Mouse (Mus musculus) small intestine, adult 2 months (tissue): ENCODE results near the gene 5730455P16Rik. TPM values are rescaled to one million over a fixed set of nuclear protein-coding genes. Genes with fewer than 3 reads are reported as not detected.

Experiments used
- H3K27ac ChIP-seq: fragments of 200-500 bp; 2 replicates; pipeline ENCODE4 v1.5.1; 2012; ENCODE audit warnings: low read depth, low read length, control low read depth, inconsistent platforms; ENCODE audit not compliant: insufficient read depth
- H3K27me3 ChIP-seq: fragments of 200-500 bp; 2 replicates; pipeline ENCODE4 v1.6.1; 2012; ENCODE audit warnings: mild to moderate bottlenecking, moderate library complexity, low read length, inconsistent platforms; ENCODE audit not compliant: control insufficient read depth, insufficient read depth
- H3K36me3 ChIP-seq: fragments of 200-500 bp; 2 replicates; pipeline ENCODE4 v1.6.1; 2012; ENCODE audit warnings: mild to moderate bottlenecking, low read length, control low read depth, inconsistent platforms; ENCODE audit not compliant: control insufficient read depth, insufficient read depth
- H3K4me1 ChIP-seq: fragments of 200-500 bp; 2 replicates; pipeline ENCODE4 v1.6.1; 2012; ENCODE audit warnings: low read length, inconsistent platforms, mixed read lengths; ENCODE audit not compliant: control insufficient read depth, insufficient read depth, insufficient read length
- H3K4me3 ChIP-seq: fragments of 200-500 bp; 2 replicates; pipeline ENCODE4 v1.5.1; 2012; ENCODE audit warnings: low read depth, mild to moderate bottlenecking, control low read depth, inconsistent platforms, low read length, moderate library complexity
- CTCF ChIP-seq: fragments of 200-500 bp; IDR thresholded peaks from 2 replicates; pipeline ENCODE4 v1.5.1; 2012; ENCODE audit warnings: low read depth, mild to moderate bottlenecking, control low read depth, inconsistent platforms, low read length, moderate library complexity, mixed read lengths; ENCODE audit not compliant: insufficient replicate concordance, insufficient read length; ENCODE audit errors: extremely low read depth
- POLR2A ChIP-seq: fragments of 200-500 bp; IDR thresholded peaks from 2 replicates; pipeline ENCODE4 v1.6.1; 2012; ENCODE audit warnings: low read depth, mild to moderate bottlenecking, control low read depth, inconsistent platforms, low read length, moderate library complexity
- WGBS: fragments of 180-500 bp; shearing (Covaris S2); methylation state at CpG from one replicate; pipeline ENCODE4 v1.1.7; 2018; 5-methylcytosine and 5-hydroxymethylcytosine counted together
- polyA plus RNA-seq: library from polyadenylated mRNA; depleted of rRNA; stranded (reverse); fragments of >200 nt; gene quantifications from 2 replicates; pipeline ENCODE4 v1.2.3, GENCODE M21; 2012

Gene 5730455P16Rik
- polyA plus RNA-seq, 1 experiment: 1.6 TPM

DNA sequence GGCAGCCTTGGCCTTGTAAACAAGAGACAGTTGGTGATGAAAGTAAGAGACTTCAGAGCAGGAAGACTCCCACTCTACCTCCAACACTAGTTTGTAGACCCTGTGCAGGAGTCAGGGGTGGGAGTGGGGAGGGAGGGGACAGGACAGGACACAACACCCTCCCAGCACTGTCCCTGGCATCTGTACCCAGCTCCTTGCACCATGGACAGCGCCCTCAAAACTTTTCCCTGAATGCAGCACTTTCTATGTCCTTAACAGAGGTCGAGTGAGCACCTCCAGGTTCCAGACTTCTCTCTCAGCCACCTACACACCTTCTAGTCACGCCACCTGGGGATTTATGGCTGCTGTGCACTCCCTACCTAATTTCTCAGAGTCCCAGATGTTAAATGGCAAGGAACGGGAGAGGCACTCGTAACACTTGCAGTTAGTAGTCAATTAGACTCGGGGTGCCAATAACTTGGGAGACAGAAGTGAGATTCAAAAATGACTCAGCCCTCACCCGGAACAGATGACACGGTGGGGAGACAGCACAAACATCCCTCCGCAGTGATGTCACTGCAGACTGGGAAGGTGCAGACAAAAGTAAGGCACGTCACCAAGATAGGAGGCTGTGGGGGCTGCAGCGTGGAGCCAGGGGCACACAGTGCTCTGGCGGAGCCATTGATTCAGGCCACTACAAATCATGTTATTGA, 45.0 kb downstream of the 5730455P16Rik start:
- 55% methylated on average over 12 of the region's 12 CpGs for WGBS
- Histone ChIP-seq H3K36me3 (no peaks in the 10 kb centered on the region), H3K27ac (no peak overlapping the region), H3K4me3 (no peak overlapping the region), H3K27me3 (no peaks in the 10 kb centered on the region), H3K4me1 (no peaks in the 10 kb centered on the region)
- TF ChIP-seq CTCF: no peak
- no peak for TF ChIP-seq POLR2A

DNA sequence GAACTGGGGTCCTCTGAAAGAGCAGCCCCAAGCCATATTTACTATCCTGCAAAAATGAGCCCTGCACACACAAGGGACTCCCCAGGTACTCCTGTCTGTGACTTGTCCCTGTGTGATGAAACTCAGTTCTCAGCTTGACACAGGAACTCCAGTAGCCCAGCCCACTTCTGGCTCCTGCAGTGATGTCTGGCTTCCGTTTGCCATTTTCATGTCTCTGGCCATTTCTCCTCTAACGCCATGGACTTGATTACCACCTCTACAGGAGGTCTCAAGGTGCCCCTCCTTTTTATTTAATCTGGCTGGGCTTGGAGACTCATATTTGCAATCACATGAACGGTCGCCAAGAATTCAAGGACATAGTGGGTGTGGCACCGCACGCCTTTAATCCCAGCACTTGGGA, 53.2 kb downstream of the 5730455P16Rik start:
- Histone ChIP-seq H3K27ac (no peak overlapping the region), H3K4me3 (no peak overlapping the region), H3K27me3 (no peaks in the 10 kb centered on the region), H3K4me1 (no peaks in the 10 kb centered on the region), H3K36me3 (no peaks in the 10 kb centered on the region)
- 76% methylated on average over 6 of the region's 6 CpGs for WGBS
- TF ChIP-seq CTCF (no peak), POLR2A (no peak)

DNA sequence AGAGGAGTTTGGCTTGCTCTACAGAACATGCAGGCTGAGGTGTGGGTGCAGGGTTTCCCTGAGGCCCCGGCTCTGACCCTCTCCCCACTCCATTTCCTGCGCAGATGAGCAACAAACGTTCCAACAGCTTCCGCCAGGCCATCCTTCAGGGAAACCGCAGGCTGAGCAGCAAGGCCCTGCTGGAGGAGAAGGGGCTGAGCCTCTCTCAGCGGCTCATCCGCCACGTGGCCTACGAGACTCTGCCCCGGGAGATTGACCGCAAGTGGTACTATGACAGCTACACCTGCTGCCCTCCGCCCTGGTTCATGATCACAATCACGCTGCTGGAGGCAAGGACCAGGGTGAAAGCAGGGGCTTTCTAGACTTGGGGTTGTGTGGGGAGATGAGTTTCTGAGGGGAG, 54.6 kb downstream of the 5730455P16Rik start:
- Histone ChIP-seq H3K27me3 (no peaks in the 10 kb centered on the region), H3K36me3 (no peaks in the 10 kb centered on the region), H3K27ac (no peak overlapping the region), H3K4me1 (no peaks in the 10 kb centered on the region), H3K4me3 (no peak overlapping the region)
- TF ChIP-seq POLR2A (no peak), CTCF (no peak)
- WGBS: 48% methylated on average over 13 of the region's 13 CpGs

DNA sequence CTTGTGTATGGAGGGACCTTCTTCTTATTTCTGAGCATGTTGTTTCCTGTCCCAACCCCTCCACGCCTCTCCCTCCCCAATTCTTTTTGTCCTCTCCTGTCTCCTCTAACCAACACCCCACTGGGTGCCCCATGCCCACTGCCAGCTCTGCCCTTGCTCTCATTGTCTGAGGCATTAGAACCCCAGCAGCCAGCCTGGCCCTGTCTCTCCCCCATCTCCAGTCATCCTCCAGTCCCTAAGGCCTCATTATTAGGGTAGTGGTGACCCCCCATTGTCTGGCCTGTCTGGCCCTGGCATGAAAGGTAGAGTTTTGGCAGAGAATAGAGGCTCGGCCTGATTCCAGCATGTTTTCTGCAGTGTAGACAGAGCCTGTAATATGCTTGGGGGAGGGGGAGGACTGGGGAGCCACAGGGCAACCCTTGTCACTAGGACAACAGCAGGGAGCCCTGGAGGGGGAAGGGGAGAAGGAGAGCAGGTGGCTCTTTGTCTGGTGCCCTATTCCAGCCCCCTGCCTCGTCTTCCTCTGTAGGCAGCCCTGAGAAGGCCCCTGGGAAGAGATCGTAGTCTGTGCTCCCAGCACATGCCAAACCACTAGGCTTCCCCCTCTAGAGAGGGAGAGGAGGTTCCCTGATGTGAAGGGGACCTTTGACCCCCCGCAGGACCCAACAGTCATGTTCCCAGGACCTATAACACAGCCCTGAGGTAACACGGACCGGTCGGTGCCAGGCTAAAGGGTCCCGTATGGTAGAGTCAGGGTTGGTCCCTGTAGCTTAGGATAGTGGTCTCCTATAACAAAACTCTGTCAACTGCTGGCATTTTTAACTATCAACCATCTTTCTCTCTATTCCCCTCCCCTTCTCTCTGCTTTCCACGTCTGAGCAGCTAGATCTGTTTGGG, 61.8 kb downstream of the 5730455P16Rik start:
- no peaks in the 10 kb centered on the region for H3K4me1 ChIP-seq
- H3K27me3 ChIP-seq: no peaks in the 10 kb centered on the region
- no peak overlapping the region for H3K27ac ChIP-seq
- TF ChIP-seq CTCF (no peak), POLR2A (no peak)
- H3K36me3 ChIP-seq: no peaks in the 10 kb centered on the region
- WGBS: 64% methylated on average over 10 of the region's 10 CpGs
- H3K4me3 ChIP-seq: no peak overlapping the region

DNA sequence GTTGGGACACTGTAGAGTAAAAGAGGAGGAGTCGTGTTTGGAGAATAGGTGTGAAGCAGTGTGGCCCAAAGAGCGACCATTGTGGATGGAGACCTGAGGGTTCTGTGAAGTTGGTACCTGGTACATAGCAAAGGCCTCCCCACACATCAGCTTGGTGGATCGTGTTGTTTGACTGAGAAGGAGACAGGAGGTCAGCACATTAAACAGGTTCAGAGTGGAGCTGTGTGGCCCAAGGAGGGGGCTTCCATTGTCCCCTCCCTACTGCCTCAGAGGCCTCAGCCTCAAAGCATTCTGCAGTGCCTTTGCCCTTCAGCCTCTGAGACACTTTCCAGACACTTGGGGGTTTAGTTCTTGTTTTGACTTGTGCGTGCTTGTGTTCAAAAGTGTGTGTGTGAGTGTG, 63.9 kb downstream of the 5730455P16Rik start:
- Histone ChIP-seq H3K4me1 (no peaks in the 10 kb centered on the region), H3K36me3 (no peaks in the 10 kb centered on the region), H3K4me3 (no peak overlapping the region), H3K27me3 (no peaks in the 10 kb centered on the region), H3K27ac (no peak overlapping the region)
- 78% methylated on average over 4 of the region's 4 CpGs for WGBS
- TF ChIP-seq CTCF: no peak
- no peak for TF ChIP-seq POLR2A

DNA sequence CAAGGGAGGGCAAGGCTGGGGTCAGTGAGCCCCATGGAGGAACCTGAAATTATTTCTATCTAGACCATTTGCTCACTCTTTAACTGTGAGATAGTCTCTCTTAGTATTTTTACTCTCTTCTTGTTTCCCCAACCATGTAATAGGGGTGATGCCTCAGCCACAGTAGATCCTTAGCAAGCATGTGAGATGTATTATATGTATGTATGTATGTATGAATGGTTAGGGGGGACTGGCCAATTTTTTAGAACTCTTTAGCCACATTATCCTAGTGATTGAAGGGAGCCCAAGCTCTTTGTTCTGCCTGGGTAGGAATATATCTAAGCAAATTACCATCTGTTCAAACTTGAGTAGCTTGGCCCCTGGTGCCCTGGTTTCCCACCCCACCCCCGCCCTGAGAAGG, 64.4 kb downstream of the 5730455P16Rik start:
- Histone ChIP-seq H3K4me1 (no peaks in the 10 kb centered on the region), H3K4me3 (no peak overlapping the region), H3K27ac (no peak overlapping the region), H3K27me3 (no peaks in the 10 kb centered on the region), H3K36me3 (no peaks in the 10 kb centered on the region)
- no peak for TF ChIP-seq POLR2A
- 69% methylated on average over 1 of the region's 1 CpGs for WGBS

DNA sequence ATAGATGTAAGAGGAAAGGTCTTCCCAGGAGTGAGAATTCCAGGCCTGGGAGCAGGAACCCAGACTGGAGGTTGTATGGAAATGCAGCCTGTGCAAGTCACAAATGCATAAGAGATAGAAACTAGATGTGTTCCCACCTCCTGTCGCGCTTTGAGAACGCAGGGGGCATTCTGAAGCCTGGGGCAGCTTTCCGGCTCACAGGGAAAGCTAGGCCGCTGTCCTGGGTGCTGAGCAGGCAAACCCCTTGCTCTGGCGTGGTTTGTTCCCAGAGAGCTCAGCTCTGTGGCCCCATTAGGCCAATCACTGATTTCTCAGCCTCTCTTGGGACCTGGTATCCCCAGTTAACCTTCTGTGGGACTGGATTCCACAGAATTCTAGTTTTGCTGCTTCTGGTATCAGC, 65.3 kb downstream of the 5730455P16Rik start:
- no peak overlapping the region for H3K4me3 ChIP-seq
- WGBS: 7% methylated on average over 6 of the region's 6 CpGs
- TF ChIP-seq POLR2A (no peak), CTCF (no peak)

More for the DNA sequence above, 65.3 kb downstream of the 5730455P16Rik start:
- Histone ChIP-seq H3K27ac (no peak overlapping the region), H3K4me1 (no peaks in the 10 kb centered on the region), H3K36me3 (no peaks in the 10 kb centered on the region), H3K27me3 (no peaks in the 10 kb centered on the region)
